Mouse (Mus musculus) spleen, adult 12 weeks (tissue): ENCODE results near the gene Gm21887.
"Not testable (repeated sequence)": the region's sequence is repeated elsewhere in the genome, so short reads cannot be mapped to it uniquely, and the experiment has no call there.

Source experiments
- DNase-seq: peaks from one replicate; pipeline ENCODE4 v3.0.0; 2022; ENCODE audit warnings: low spot score

The Gm21887 gene

GRCm38 (mm10) chrX:170009016-170009750 lies at the start of gene Gm21887:
Gene Gm21887 (plus strand): TSS chrX:170009659.
- peak; percentile 89 for DNase-seq

GRCm38 (mm10) chrX:169969337-169969736 lies 40.1 kb upstream of the Gm21887 start:
- DNase-seq = no peak

GRCm38 (mm10) chrX:169969765-169970164 lies 39.7 kb upstream of the Gm21887 start:
- DNase-seq = not testable (repeated sequence)

GRCm38 (mm10) chrX:169970546-169970945 lies 38.9 kb upstream of the Gm21887 start:
- not testable (repeated sequence) for DNase-seq

GRCm38 (mm10) chrX:169971562-169971961 lies 37.9 kb upstream of the Gm21887 start:
- not testable (repeated sequence) for DNase-seq

GRCm38 (mm10) chrX:169972131-169972530 lies 37.3 kb upstream of the Gm21887 start:
- not testable (repeated sequence) for DNase-seq

- not testable (repeated sequence) for DNase-seq
Measured at GRCm38 (mm10) chrX:169972791-169973494, 36.5 kb upstream of the Gm21887 start.

GRCm38 (mm10) chrX:169973806-169974205 lies 35.7 kb upstream of the Gm21887 start:
- DNase-seq = not testable (repeated sequence)

- DNase-seq = not testable (repeated sequence)
Measured at GRCm38 (mm10) chrX:169974456-169974855, 35.0 kb upstream of the Gm21887 start.

GRCm38 (mm10) chrX:169974974-169975373 lies 34.5 kb upstream of the Gm21887 start:
- not testable (repeated sequence) for DNase-seq

- DNase-seq = not testable (repeated sequence)
Measured at GRCm38 (mm10) chrX:169975681-169976131, 33.8 kb upstream of the Gm21887 start.

- not testable (repeated sequence) for DNase-seq
Measured at GRCm38 (mm10) chrX:169976340-169976739, 33.1 kb upstream of the Gm21887 start.

GRCm38 (mm10) chrX:169977856-169978435 lies 31.5 kb upstream of the Gm21887 start:
- DNase-seq = not testable (repeated sequence)

- not testable (repeated sequence) for DNase-seq
Measured at GRCm38 (mm10) chrX:169978436-169979381, 30.8 kb upstream of the Gm21887 start.

GRCm38 (mm10) chrX:169979461-169980202 lies 29.8 kb upstream of the Gm21887 start:
- DNase-seq = not testable (repeated sequence)

- DNase-seq = not testable (repeated sequence)
Measured at GRCm38 (mm10) chrX:169980203-169980556, 29.3 kb upstream of the Gm21887 start.

- DNase-seq = no peak
Measured at GRCm38 (mm10) chrX:169980809-169981289, 28.6 kb upstream of the Gm21887 start.

- DNase-seq = not testable (repeated sequence)
Measured at GRCm38 (mm10) chrX:169981761-169982181, 27.7 kb upstream of the Gm21887 start.

- not testable (repeated sequence) for DNase-seq
Measured at GRCm38 (mm10) chrX:169982606-169983400, 26.7 kb upstream of the Gm21887 start.
